Mouse (Mus musculus) MEL (cell line): ENCODE results near the gene Ipcef1.

ENCODE experiments used
- CTCF ChIP-seq, 3 experiments: IDR thresholded peaks in 2 of 3; conservative IDR thresholded peaks in 1 of 3; 2 replicates each; pipeline ENCODE4 v1.5.1; 2011 to 2012; ENCODE audit warnings: low read length in 3 of 3, low read depth in 2 of 3, mild to moderate bottlenecking in 2 of 3, improper control_type of control experiment in 1 of 3, inconsistent platforms in 1 of 3, mixed read lengths in 1 of 3, moderate library complexity in 1 of 3; ENCODE audit not compliant: control insufficient read depth in 1 of 3, insufficient read depth in 1 of 3, poor library complexity in 1 of 3, severe bottlenecking in 1 of 3
- EP300 ChIP-seq, 2 experiments: IDR thresholded peaks; 2 replicates each; pipeline ENCODE4 v1.6.1; 2011; ENCODE audit warnings: improper control_type of control experiment in 2 of 2, low read length in 2 of 2, low read depth in 1 of 2, mild to moderate bottlenecking in 1 of 2
- TAL1 ChIP-seq: IDR thresholded peaks from 2 replicates; pipeline ENCODE4 v1.6.1; 2012; ENCODE audit warnings: mild to moderate bottlenecking, inconsistent platforms, low read length, moderate library complexity, mixed read lengths
- ZMIZ1 ChIP-seq: IDR thresholded peaks from 2 replicates; pipeline ENCODE4 v1.6.1; 2012; ENCODE audit warnings: low read depth, mild to moderate bottlenecking, inconsistent platforms, low read length, improper control_type of control experiment, moderate library complexity

DNA sequence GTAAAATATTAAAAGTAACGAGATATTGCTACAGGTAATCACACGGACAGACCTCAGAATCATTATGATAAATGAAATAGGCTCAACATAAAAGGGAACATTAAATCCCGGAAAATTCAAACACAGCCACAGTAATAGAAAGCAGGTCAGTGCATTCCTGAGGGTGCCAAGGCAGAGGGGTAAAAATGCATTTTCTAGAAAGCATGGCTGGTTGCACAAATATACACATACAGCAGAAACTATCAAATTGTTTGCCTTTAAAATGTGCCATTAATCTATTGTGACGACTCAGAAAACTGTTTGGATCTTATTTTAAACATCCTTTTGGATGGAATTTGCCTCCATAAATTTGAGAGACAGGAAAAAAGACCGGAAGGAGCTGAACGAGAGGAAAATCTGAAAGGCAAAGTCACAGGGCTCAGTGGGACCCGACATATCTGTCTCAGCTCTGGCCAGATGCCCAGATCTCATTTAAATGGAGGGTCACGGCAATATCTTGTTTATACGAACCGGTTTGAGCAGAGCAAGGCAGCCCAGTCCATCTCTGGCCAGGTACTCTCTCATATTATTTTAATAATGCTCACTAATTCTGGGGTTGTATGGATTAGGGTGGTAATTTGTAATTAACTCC is 4.9 kb downstream of the Ipcef1 start:
- TF ChIP-seq CTCF (IDR thresholded peaks at IDR 0.05 in 2 of 3, conservative IDR thresholded peaks at IDR 0.05 in 1 of 3; ENCODE audit: control insufficient read depth in 1 of 3, insufficient read depth in 1 of 3, low read depth in 2 of 3, low read length in 3 of 3, poor library complexity in 1 of 3, severe bottlenecking in 1 of 3) (no peak), EP300 (IDR thresholded peaks at IDR 0.05; ENCODE audit: low read depth in 1 of 2, low read length in 2 of 2) (no peak), ZMIZ1 (no peak), TAL1 (no peak)
